Mouse (Mus musculus) heart, adult 9 months (tissue): Measurements from ENCODE around the gene Zdhhc1.
A peak's percentile ranks its signal among the peaks of the same experiment; 100 is the strongest.

Experiments used
- DNase-seq, 2 experiments: peaks; one replicate each; pipeline ENCODE4 v3.0.0; 2022; ENCODE audit warnings: low spot score in 2 of 2

Zdhhc1 gene

GRCm38 (mm10) chr8:105477792-105478191, 18.9 kb downstream of the Zdhhc1 start:
- DNase-seq: no peak

GRCm38 (mm10) chr8:105476628-105477413, 19.9 kb downstream of the Zdhhc1 start:
- DNase-seq: peak in 1 of 2 experiments; percentile 66

- DNase-seq: no peak
Measured at GRCm38 (mm10) chr8:105476161-105476560, 20.5 kb downstream of the Zdhhc1 start.

GRCm38 (mm10) chr8:105475742-105476141, 21.0 kb downstream of the Zdhhc1 start:
- no peak for DNase-seq

- DNase-seq: peak; percentile 81
Measured at GRCm38 (mm10) chr8:105475254-105475653, 21.4 kb downstream of the Zdhhc1 start.

GRCm38 (mm10) chr8:105474680-105475079, 22.0 kb downstream of the Zdhhc1 start:
- DNase-seq: no peak

- peak; percentile 73 to 75 for DNase-seq
Measured at GRCm38 (mm10) chr8:105473816-105474606, 22.7 kb downstream of the Zdhhc1 start.

- no peak for DNase-seq
Measured at GRCm38 (mm10) chr8:105472983-105473382, 23.7 kb downstream of the Zdhhc1 start.

- no peak for DNase-seq
Measured at GRCm38 (mm10) chr8:105472414-105472932, 24.2 kb downstream of the Zdhhc1 start.

GRCm38 (mm10) chr8:105471314-105472015, 25.2 kb downstream of the Zdhhc1 start, which contains the start of gene Tppp3:
TSS of gene Tppp3 (minus strand) at chr8:105471526.
- peak; percentile 97 to 98 for DNase-seq

GRCm38 (mm10) chr8:105470681-105471313, 25.9 kb downstream of the Zdhhc1 start:
- DNase-seq: no peak

GRCm38 (mm10) chr8:105470262-105470661, 26.4 kb downstream of the Zdhhc1 start:
- no peak for DNase-seq

- DNase-seq: no peak
Measured at GRCm38 (mm10) chr8:105469816-105470215, 26.9 kb downstream of the Zdhhc1 start.

GRCm38 (mm10) chr8:105469041-105469695, 27.5 kb downstream of the Zdhhc1 start:
- peak; percentile 70 to 72 for DNase-seq

GRCm38 (mm10) chr8:105468002-105468720, 28.5 kb downstream of the Zdhhc1 start:
- no peak for DNase-seq

GRCm38 (mm10) chr8:105467396-105467985, 29.2 kb downstream of the Zdhhc1 start:
- DNase-seq: no peak

GRCm38 (mm10) chr8:105466700-105467291, 29.9 kb downstream of the Zdhhc1 start:
- no peak for DNase-seq

- DNase-seq: no peak
Measured at GRCm38 (mm10) chr8:105466246-105466645, 30.5 kb downstream of the Zdhhc1 start.

GRCm38 (mm10) chr8:105464595-105464994, 32.1 kb downstream of the Zdhhc1 start:
- no peak for DNase-seq
